Mouse (Mus musculus): ENCODE measurements around the gene Rtbdn. TPM values are rescaled to one million over a fixed set of nuclear protein-coding genes. Genes with fewer than 3 reads are reported as not detected.

Rtbdn gene
- total RNA-seq, 1 experiment from 2014 or later: not detected

GRCm38 (mm10) chr8:84974543-84975142, 27.9 kb downstream of the Rtbdn start:
- ATAC-seq (replicated peaks; ENCODE audit: insufficient number of reproducible peaks, low FRiP score, low TSS enrichment, poor library complexity, severe bottlenecking): no peak

- no peak for ATAC-seq (replicated peaks; ENCODE audit: insufficient number of reproducible peaks, low FRiP score, low TSS enrichment, poor library complexity, severe bottlenecking)
Observed at GRCm38 (mm10) chr8:84975434-84975833, 28.6 kb downstream of the Rtbdn start.

- ATAC-seq (replicated peaks; ENCODE audit: insufficient number of reproducible peaks, low FRiP score, low TSS enrichment, poor library complexity, severe bottlenecking): peak; percentile 25
Observed at GRCm38 (mm10) chr8:84976031-84976762, 29.4 kb downstream of the Rtbdn start.

GRCm38 (mm10) chr8:84976763-84977434, 30.1 kb downstream of the Rtbdn start:
- no peak for ATAC-seq (replicated peaks; ENCODE audit: insufficient number of reproducible peaks, low FRiP score, low TSS enrichment, poor library complexity, severe bottlenecking)

- ATAC-seq (replicated peaks; ENCODE audit: insufficient number of reproducible peaks, low FRiP score, low TSS enrichment, poor library complexity, severe bottlenecking): no peak
Observed at GRCm38 (mm10) chr8:84977435-84978247, 30.9 kb downstream of the Rtbdn start.

- peak; percentile 30 for ATAC-seq (replicated peaks; ENCODE audit: insufficient number of reproducible peaks, low FRiP score, low TSS enrichment, poor library complexity, severe bottlenecking)
Observed at GRCm38 (mm10) chr8:84978248-84978940, 31.6 kb downstream of the Rtbdn start, which contains the start of gene Junb. Gene Junb, minus strand, starts transcription at chr8:84978718.

- ATAC-seq (replicated peaks; ENCODE audit: insufficient number of reproducible peaks, low FRiP score, low TSS enrichment, poor library complexity, severe bottlenecking): peak; percentile 44
Observed at GRCm38 (mm10) chr8:84979599-84980421, 33.0 kb downstream of the Rtbdn start.

- ATAC-seq (replicated peaks; ENCODE audit: insufficient number of reproducible peaks, low FRiP score, low TSS enrichment, poor library complexity, severe bottlenecking): no peak
Observed at GRCm38 (mm10) chr8:84980622-84981358, 34.0 kb downstream of the Rtbdn start.

- ATAC-seq (replicated peaks; ENCODE audit: insufficient number of reproducible peaks, low FRiP score, low TSS enrichment, poor library complexity, severe bottlenecking): no peak
Observed at GRCm38 (mm10) chr8:84981644-84982498, 35.1 kb downstream of the Rtbdn start.

- ATAC-seq (replicated peaks; ENCODE audit: insufficient number of reproducible peaks, low FRiP score, low TSS enrichment, poor library complexity, severe bottlenecking): peak; percentile 15
Observed at GRCm38 (mm10) chr8:84982499-84983011, 35.8 kb downstream of the Rtbdn start.

GRCm38 (mm10) chr8:84984294-84985048, 37.7 kb downstream of the Rtbdn start:
- ATAC-seq (replicated peaks; ENCODE audit: insufficient number of reproducible peaks, low FRiP score, low TSS enrichment, poor library complexity, severe bottlenecking): no peak

- ATAC-seq (replicated peaks; ENCODE audit: insufficient number of reproducible peaks, low FRiP score, low TSS enrichment, poor library complexity, severe bottlenecking): no peak
Observed at GRCm38 (mm10) chr8:84985049-84985683, 38.4 kb downstream of the Rtbdn start.

GRCm38 (mm10) chr8:84985684-84986378, 39.0 kb downstream of the Rtbdn start:
- peak; percentile 41 for ATAC-seq (replicated peaks; ENCODE audit: insufficient number of reproducible peaks, low FRiP score, low TSS enrichment, poor library complexity, severe bottlenecking)

- no peak for ATAC-seq (replicated peaks; ENCODE audit: insufficient number of reproducible peaks, low FRiP score, low TSS enrichment, poor library complexity, severe bottlenecking)
Observed at GRCm38 (mm10) chr8:84986379-84986945, 39.7 kb downstream of the Rtbdn start.

Data from monocyte, adult 5-6 weeks (primary cell).